Mouse (Mus musculus) natural killer cell, adult 2 months (primary cell): ENCODE measurements around the gene Syt9.
A peak's percentile ranks its signal among the peaks of the same experiment; 100 is the strongest.
"Not testable (repeated sequence)": the region's sequence is repeated elsewhere in the genome, so short reads cannot be mapped to it uniquely, and the experiment has no call there.

Experiments used
- DNase-seq, 2 experiments: peaks; one replicate each; pipeline ENCODE4 v3.0.0; 2022; ENCODE audit warnings: low spot score in 2 of 2

Gene Syt9

DNA sequence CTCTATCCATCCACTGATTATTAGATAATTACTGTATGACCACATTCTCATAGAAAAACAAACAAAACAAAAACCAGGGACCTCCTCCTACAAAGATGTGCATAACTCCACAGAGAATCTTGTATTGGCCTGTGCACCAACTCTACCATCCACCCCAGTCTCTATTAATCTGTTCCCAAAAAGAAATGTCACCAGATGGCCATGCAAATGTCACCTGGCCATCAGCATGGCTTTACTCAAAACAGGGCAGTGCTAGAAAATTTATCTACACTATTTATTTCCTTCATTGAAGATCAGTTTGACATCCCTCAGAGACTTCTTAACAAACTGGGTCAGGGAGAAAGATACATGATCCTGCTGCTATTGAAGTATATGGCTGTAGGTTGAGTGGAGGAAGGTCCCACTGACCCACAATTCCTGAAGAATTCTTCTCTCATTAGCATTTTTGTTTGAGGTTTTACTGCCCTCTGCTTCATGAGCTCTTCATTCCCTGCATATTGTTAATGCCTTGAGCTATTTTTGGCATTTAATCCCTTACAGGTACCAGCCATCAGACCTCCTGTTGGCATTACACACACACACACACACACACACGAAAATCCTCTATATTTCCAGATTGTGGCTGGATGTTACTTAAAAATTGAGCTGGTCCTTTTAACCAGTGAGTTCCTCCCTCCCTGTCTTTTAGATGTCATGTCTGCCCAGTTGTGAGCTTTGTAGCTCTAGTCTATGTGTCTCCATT lies 91.3 kb downstream of the Syt9 start:
- DNase-seq, result no peak

DNA sequence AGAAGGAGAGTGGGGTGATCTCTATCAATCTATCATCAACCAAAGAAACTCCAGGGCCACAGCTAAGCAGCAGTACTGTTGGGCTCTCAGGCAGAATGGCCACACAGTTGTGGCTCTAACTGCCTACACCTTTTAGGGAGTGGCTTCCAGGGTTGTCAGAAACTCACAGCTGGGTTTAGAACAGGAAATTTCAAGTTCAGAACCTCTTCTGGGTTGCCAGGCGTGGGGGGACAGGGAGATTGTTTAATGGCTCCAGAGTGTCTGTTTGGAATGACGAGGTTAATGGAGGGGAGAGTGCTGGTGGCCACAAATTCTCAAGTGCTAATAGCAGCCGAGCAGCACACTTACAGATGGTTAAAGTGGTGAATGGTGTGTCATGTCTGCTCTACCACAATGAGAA lies 92.4 kb downstream of the Syt9 start:
- no peak for DNase-seq

DNA sequence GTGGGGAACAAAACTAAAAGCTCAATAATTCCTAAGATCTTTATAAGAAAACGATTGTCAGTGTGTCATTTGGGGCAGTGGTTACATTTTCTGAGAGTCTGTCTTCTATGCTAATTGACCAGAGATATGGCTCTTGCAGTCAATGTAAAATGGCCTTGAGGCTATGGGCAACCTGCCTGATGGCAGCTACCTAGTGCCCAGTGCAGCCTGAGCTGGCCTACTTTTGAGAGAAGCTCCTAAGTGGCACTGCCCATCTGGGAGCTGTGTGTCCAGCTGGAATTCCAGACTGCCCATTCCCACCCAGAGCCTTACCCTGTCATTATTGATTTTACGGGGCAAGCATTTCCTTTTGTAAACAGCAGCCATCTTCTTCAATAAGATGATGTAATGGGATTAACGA lies 94.6 kb downstream of the Syt9 start:
- DNase-seq, result no peak

DNA sequence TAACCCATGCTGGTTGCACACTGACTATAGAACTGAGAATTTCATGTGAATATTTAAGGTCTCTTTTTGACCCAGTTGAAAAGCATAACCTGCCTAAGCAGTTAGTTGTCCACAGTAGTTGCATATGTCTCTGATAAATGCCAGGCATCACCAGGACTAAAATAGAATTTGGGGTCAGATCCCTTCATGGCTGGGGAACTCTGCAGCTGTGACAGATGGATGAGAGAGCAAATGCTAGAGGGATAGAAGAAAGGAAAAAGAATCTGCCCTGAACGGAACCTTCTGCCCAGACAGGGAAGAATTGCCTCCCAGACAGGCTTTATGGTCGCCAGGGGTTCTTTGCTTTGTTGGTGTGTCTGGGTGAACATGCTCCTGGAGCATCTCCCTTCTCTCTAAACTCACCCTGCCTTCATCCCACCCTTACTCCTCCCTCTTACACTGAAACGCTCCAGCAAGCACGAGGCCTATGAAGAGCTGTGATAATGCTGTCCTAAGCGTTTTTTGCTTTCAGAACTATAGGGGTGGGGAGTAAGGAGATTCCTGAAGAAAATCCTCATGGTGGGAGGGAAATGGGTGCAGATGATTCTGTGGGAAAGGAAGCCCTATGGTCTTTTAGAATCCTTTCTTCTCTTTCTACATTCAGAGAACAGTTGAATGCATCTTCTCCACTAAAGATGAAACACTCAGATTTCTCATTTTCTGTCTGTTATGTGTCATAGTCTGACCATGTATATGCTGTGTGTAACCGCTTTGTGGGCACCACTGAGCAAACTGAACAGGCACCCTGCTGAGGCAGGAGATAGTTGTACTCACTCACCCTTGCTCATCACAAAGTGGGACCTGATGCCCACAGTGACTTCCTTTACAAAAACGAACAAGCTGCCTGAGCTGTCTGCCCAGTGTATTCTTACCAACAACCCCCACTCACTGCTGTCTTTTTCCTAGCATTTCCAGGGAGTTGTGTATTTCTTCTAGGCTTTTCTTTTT lies 108.7 kb downstream of the Syt9 start:
- DNase-seq, result no peak

DNA sequence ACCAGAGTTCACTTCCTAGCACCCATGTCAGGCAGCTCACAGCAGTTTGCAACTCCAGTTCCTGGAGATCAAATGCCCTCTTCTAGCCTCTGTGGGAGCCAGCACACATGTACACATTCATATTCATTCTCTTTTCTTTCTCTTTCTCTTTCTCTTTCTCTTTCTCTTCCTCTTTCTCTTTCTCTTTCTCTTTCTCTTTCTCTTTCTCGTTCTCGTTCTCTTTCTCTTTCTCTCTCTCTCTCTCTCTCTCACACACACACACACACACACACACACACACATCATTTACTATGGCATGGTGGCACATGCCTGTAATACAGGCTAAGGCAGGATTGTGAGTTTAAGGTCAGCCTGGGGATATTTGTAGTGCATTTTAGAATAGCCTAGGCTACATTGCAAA lies 115.2 kb downstream of the Syt9 start:
- DNase-seq, result not testable (repeated sequence)

DNA sequence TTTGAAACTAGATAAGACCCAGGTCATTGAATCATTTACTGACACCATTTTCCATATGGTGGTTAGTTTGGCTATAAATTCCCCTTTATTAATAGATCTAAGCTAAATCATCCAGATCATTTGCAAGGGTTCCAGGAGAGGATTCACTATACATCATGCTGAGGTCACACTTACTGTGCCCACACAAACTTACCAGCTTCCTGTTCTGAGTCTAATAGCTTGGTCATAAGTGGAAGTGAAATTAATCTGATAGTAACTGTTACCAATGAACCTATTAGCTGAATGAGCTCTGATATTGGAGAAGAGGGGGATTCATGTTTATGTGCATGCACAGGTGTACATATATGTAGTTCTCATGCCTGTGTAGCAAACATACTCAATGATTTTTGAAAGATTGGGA lies 124.9 kb downstream of the Syt9 start:
- DNase-seq, result no peak

DNA sequence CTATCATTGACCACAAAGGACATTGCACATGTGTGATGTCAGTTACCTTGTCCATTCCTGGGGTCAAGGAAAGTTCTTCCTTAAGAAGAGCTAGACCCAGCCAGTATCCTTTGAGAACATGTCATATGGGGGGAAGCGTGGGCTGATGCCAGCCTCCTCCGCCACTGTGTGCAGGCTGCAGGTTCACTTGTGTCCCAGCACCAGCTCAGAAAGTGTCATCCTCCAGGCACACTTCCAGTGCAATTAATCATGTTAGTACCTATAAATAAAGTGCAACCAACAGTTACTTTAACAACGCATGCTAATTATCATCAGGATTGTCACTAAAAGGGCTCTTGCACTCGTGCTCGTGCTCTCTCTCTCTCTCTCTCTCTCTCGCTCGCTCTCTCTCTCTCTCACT lies 126.4 kb downstream of the Syt9 start:
- DNase-seq, result no peak

DNA sequence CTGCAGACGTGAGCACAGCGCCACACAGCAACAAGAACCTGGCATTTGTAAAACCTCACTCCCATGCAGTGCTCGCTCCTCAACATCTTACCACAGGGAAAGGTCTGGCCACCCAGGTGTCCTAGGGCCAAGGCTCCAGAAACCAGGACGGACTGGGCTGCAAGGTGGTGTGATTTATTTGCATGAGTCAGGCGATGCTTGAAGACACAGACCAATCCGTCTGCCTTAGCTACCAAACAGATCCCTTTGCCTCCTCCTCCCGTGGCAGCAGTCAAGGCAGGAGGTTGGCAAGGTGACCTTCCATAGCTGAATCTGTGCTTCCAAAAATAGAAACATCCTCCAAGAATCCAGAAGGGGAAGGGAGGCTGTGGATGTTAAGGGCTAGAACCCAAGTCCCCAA lies 130.1 kb downstream of the Syt9 start:
- DNase-seq, result no peak

DNA sequence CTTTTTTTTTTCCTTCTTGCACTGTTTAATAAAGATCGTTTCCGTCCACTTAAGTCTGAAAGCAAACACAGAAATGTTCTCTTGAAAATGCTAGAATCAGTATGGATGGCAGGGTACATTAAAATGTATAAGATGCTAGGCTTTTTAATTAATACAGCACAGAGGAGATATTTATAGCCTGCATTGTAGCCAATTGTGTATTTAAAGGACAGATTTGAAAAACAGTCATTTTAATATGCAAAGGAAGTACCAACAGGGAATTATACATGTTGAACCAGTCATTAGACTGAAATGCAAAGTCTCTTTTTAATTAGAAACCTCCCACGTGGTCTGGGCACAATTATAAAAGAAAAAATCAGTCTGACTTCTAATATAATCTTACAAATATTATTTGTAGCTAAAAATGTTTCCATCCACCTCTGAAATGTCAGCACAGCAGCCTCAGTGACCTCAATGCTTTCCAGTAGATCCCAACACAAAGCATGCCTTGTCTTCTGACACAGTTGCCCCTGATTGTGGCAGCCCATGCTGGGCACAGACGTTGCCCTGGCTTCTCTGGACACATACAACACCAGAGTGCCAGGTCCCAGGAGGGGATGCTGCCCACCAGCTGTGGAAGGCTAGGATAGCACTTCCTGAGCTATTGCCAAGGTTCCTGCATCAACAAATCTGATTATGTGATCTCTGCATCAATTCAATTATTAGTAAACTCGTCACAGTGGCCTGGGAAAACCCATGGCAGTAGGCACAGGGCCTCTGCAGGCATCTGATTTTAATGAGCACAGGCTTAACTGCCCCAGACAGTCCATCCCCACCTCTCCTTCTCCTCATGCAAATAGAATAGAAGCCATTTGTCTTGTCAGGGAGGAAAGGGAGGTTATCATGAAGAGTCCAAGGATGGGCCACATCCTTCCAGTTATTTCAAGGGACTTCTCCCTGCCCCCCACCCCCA lies 134.5 kb downstream of the Syt9 start:
- no peak for DNase-seq

DNA sequence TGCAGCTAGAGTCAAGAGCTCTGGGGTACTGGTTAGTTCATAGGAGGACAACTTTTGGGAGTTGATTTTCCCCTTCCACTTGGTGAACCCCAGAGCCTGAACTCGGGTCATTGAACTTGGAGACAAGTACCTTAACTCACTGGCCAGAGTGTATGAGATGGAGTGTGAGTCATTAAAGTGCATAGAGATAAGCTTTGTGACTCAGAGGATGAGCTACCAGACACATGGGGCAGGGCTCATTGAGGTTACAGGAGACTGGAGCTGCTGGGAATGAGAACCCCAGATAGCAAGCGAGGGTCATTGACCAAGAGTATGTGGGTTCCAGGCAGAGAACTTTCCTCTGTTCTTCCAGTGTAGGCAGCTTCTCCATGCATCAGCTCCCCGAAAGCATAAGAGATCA lies 137.4 kb downstream of the Syt9 start:
- no peak for DNase-seq

DNA sequence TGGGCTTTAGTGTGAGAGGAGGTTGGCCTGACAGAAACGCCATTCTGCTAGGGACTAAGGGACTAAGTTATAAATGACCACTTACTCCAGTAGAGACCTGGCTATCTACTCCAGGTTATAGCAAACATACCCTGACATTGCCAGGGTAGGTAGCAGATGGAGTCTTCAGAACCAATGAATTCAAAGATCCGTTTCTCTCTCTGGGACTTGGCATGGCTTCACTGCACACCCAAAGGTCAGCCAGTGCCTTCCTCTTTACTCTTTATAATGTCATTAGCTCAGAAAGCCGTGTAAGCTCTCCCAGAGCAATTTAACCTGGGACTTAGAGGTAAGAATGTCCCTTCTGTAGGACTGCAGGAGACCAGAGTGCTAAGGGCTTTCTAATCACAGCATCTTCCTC lies 139.2 kb downstream of the Syt9 start:
- DNase-seq, result no peak

DNA sequence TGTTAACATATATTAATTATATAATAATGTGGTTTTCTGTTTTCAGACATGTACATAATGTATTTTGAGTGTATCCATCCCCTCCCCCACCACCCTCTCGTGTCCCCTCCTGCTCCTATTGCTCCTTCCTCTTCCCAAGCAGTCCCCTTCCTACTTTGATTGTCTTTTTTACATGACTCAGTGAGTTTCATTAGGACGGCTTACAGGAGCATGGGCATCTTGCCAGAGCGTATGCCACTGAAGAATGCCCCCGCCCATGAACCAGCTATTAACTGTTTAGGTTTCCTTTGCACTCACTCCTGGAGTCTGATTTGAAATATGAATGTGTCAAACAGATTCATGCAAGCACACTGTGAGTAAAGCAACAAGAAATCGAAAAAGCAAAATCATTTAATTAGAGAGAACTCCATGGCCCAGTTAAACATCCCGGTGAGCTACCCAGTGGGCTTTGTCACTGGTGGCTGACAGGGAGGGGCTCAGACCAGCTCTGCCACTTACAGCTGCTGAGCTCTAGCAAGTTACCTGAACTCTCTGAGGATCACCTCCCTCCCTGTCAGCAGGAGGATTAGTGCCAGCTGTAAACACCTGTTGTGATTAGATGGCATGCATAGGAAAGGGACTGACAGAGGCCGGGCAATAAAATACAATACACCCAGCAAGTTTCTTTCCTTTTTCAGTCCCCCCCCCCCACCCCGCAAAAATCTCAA lies 146.3 kb downstream of the Syt9 start:
- DNase-seq, result no peak

DNA sequence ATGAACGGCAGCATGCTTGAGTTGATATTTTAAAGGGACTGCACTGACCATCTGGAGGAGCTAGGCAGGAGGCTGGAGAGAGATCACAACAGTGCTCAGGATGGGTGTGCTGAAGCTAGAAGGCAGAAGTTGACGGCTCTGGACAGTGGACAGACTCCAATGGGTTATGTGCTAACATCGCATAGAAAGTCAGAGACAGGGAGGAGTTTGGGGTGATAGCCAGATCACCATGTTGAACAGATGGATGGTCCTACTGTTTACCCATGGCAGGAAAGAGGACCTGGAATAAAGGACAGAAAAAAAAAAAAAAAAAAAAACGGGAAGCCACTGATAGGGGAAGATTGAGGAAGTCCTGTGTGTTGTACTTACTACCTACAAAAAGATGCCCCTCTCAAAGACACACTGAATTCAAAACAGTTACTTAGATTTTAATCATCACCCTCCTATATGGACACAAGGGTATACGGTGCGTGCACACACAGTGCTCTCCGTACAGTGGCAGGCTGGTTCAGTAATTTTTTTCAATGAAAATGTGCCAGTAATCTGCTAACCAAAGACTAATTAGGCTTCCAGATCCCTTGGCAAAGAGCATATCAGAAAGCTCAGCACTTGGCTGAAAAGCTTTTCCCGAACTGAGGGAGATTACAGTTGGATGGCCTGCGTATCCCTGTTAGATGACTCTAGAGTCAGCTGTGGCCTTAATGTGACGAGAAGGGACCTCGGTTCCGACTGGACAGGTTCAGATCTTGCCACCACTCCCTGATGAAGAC lies 148.9 kb downstream of the Syt9 start:
- DNase-seq, result no peak

DNA sequence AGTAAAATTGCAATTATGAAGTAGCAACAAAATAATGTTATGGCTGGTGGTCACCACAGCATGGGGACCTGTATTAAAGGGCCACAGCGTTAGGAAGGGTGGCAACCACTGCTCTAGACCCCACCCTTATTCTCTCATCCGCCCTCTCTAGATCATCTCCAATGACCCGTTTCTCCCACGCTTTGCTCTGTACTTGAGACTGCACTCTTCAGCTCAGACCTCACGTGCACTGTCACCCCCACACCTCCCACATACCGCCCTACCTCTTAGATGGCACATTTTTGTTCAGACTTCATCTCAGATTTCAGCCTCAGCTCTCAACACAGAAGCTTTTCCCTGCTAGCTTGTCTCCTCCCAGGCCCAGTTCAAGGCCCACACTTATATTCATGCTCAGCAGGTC lies 150.9 kb downstream of the Syt9 start:
- DNase-seq, result no peak

DNA sequence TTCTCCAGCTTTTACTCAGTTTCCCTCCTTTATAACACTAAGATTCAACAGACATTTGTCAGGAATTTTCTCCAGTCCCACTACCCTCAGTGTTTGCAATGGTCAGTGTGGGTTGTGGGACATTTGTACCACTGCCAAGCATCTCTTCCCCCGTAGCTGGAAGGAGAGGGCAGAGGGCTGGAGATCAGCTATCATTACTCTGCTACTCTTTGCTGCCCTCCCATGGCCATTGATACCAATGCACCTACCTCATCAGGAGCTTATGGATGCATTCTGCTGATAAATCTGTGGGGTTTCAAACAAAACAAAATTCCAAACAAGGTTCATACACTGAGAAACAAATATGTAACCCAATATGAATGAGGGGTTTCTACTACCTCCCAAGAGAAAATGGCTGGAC lies 155.8 kb downstream of the Syt9 start:
- peak in 1 of 2 experiments; percentile 1 for DNase-seq

DNA sequence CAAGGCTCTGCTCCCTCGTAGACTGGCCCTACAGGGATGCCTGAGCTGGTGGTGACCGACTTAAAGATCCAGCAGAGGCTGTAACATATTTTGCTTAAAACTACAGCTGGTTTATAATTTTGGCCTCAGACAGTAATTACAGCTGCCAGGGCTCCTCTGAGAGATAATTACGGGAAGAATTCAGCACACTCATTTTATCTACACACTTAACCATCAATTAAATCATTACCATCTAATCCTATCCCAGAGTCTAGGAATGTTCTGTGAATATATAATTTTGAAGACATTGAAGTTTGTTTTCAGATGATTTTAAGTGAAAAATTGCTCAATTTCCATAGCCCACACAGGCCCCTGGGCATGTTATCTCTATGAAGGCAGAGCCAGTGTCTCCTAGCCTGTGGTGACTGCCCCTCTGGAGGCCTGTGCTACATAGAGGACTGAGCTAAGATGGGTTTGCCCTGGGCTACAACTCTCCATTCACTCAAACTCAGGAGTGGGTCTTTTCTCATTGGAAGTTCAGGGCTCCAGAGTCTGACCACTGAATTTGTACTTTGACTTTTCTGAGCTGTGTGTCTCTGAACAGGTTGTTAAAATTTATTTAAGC lies 157.7 kb downstream of the Syt9 start:
- no peak for DNase-seq

DNA sequence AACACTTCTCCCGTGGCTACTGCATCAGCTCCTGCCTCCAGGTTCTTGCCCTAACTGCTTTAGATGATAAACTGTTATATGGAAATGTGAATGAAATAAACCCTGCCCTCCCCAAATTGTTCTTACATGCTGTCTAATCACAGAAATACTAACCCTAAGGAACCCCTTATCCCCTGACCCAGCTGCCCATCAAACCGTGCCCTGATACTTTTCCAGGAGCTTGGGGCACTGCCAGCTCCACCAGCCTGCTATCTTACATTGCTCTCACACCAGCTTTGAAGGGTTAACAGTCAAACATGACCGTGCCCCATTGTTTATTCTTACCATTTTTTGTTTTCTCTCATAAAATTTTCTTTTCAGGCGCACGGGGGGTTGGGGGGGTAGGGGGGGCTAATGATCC lies 158.8 kb downstream of the Syt9 start:
- DNase-seq, result no peak

DNA sequence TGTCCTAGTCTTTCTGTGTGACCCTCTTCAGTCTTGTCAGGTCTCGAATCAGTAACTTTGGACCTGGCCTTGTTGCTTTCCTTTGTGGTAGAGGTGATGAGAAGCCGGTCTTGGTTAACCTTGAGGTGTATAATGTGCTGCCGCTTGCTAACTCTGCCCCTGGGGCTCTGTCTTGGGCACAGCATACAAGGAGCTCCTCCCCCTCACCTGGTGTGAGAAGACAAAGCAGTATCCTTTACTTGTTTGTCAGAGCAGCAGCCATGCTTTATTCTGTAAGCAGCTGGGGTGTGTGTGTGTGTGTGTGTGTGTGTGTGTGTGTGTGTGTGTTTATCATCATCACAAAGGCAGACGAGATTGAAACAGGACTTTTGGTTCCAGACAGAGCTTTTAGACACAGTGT lies 164.8 kb downstream of the Syt9 start:
- no peak for DNase-seq

DNA sequence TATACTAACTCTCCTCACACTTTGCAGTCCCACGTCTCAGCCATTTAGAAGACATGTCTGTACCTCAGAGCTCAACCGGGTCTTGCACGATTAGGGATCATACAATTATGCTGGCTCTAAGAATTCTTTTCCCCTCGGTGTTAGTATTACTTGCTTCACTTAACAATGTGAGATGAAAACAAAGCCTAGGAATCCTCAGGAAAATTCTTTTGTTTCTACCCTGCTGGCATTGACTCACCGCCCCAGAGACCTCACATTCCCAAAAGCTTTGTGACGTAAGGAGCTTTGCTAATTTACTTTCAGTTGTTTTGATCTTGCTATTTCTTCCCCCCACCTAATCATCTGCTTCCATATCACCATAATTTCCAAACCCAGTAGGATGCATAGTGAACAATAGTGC lies 166.0 kb downstream of the Syt9 start:
- DNase-seq, result no peak

DNA sequence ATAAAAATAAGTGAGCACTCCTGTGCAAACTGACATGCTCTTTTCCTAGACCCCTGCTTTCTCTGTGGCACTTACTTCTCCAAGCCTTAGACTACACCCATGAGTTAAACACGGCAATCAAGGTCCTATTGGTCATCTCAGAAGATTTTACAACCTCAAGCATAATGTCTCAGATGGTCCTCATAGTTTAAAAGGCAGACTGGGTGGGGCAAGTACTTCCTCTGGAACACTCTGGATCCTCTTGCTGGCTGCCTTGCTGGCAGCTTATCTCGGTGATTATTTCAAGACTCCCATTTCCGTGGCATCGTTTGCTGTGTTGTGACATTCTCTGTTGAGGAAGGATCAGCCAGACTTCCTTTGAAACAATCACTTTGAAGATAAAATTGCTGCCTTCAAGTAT lies 169.5 kb downstream of the Syt9 start:
- no peak for DNase-seq
